Mouse (Mus musculus) intestine, embryonic 14.5 days (tissue): Measurements from ENCODE around the gene Plekhm3. TPM values are rescaled to one million over a fixed set of nuclear protein-coding genes. Genes with fewer than 3 reads are reported as not detected.
A peak's percentile ranks its signal among the peaks of the same experiment; 100 is the strongest.

Source experiments
- ATAC-seq: fragments of 200-750 bp; cut with Nextera tagmentation; replicated peaks from 2 replicates; pipeline ENCODE4 v1.8.0; 2017; ENCODE audit warnings: low read depth, moderate number of reproducible peaks, moderate TSS enrichment, moderate library complexity; ENCODE audit not compliant: low FRiP score, low TSS enrichment
- DNase-seq: peaks from one replicate; pipeline ENCODE4 v3.0.0-alpha.2; 2018; ENCODE audit warnings: low spot score
- H3K27ac ChIP-seq: fragments of 300-500 bp; sonication (generic); 2 replicates; pipeline ENCODE4 v1.5.1; 2014; ENCODE audit warnings: low read depth, mild to moderate bottlenecking, control low read depth
- H3K27me3 ChIP-seq: fragments of 300-500 bp; sonication (generic); replicated peaks from 2 replicates; pipeline ENCODE4 v1.6.1; 2014; ENCODE audit warnings: low read length, control low read depth; ENCODE audit not compliant: control insufficient read depth, insufficient read depth
- H3K36me3 ChIP-seq: fragments of 300-500 bp; sonication (generic); 2 replicates; pipeline ENCODE4 v1.6.1; 2014; ENCODE audit warnings: low read length, control low read depth; ENCODE audit not compliant: control insufficient read depth, insufficient read depth
- H3K4me1 ChIP-seq: fragments of 300-500 bp; sonication (generic); replicated peaks from 2 replicates; pipeline ENCODE4 v1.6.1; 2014; ENCODE audit warnings: low read length, control low read depth, mixed read lengths; ENCODE audit not compliant: control insufficient read depth, insufficient read depth
- H3K4me2 ChIP-seq: fragments of 300-500 bp; sonication (generic); 2 replicates; pipeline ENCODE4 v1.6.1; 2014; ENCODE audit warnings: low read length
- H3K4me3 ChIP-seq: fragments of 300-500 bp; sonication (generic); 2 replicates; pipeline ENCODE4 v1.5.1; 2014; ENCODE audit warnings: low read depth, low read length, control low read depth, mixed read lengths
- H3K9ac ChIP-seq: fragments of 300-500 bp; sonication (generic); 2 replicates; pipeline ENCODE4 v1.6.1; 2014; ENCODE audit warnings: mild to moderate bottlenecking, low read length
- H3K9me3 ChIP-seq: fragments of 300-500 bp; sonication (generic); 2 replicates; pipeline ENCODE4 v1.6.1; 2016; ENCODE audit warnings: low read length, control low read depth; ENCODE audit not compliant: control insufficient read depth
- WGBS: fragments of 180-500 bp; shearing (Covaris S2); extraction: QIAGEN DNeasy Blood & Tissue Kit; methylation state at CpG from one replicate; pipeline ENCODE4 v1.1.7; 2014; 5-methylcytosine and 5-hydroxymethylcytosine counted together
- polyA plus RNA-seq: library from polyadenylated mRNA; unstranded; fragments of >200 nt; fragmentation: Nextera tagmentation; extraction: Ambion mirVana; gene quantifications from 2 replicates; pipeline ENCODE4 v1.2.1, GENCODE M21; 2014

Gene Plekhm3
- polyA plus RNA-seq, 1 experiment from 2014 or later: 8.2 TPM

- H3K36me3 ChIP-seq: peaks cover 2% of the 10 kb centered on the region; the same call in 1 of the 2 replicates
Measured at GRCm38 (mm10) chr1:64797621-64798020, 159.0 kb downstream of the Plekhm3 start.

GRCm38 (mm10) chr1:64796867-64797582, 159.6 kb downstream of the Plekhm3 start:
- ATAC-seq (peak; percentile 52; the same call in 1 of the 2 replicates), DNase-seq (no peak)
- Histone ChIP-seq H3K36me3 (peaks cover 2% of the 10 kb centered on the region; the same call in 1 of the 2 replicates), H3K4me2 (no peak overlapping the region), H3K27me3 (no peaks in the 10 kb centered on the region), H3K9me3 (no peaks in the 10 kb centered on the region), H3K4me3 (no peak overlapping the region), H3K4me1 (peaks cover 10% of the 10 kb centered on the region), H3K27ac (no peak overlapping the region), H3K9ac (no peak overlapping the region)
- WGBS: 76% methylated on average over 6 of the region's 6 CpGs

More at GRCm38 (mm10) chr1:64797621-64798020, 159.0 kb downstream of the Plekhm3 start:
- peak; percentile 91 for ATAC-seq
- Histone ChIP-seq H3K9ac (no peak overlapping the region), H3K9me3 (no peaks in the 10 kb centered on the region), H3K4me2 (no peak overlapping the region), H3K4me3 (no peak overlapping the region), H3K27ac (no peak overlapping the region), H3K27me3 (no peaks in the 10 kb centered on the region), H3K4me1 (peaks cover 4% of the 10 kb centered on the region; the same call in 1 of the 2 replicates)
- no peak for DNase-seq
- WGBS: 61% methylated on average over 3 of the region's 3 CpGs

- no peak for DNase-seq
- Histone ChIP-seq H3K9me3 (no peaks in the 10 kb centered on the region), H3K4me3 (no peak overlapping the region), H3K27me3 (no peaks in the 10 kb centered on the region), H3K27ac (no peak overlapping the region), H3K4me2 (no peak overlapping the region), H3K36me3 (peaks cover 2% of the 10 kb centered on the region; the same call in 1 of the 2 replicates), H3K9ac (no peak overlapping the region), H3K4me1 (peaks cover 20% of the 10 kb centered on the region)
- 61% methylated on average over 8 of the region's 8 CpGs for WGBS
- no peak for ATAC-seq
Measured at GRCm38 (mm10) chr1:64795284-64796040, 161.2 kb downstream of the Plekhm3 start.

GRCm38 (mm10) chr1:64794096-64794495, 162.5 kb downstream of the Plekhm3 start:
- no peak overlapping the region for H3K4me3 ChIP-seq
- peaks cover 20% of the 10 kb centered on the region for H3K4me1 ChIP-seq
- no peaks in the 10 kb centered on the region for H3K9me3 ChIP-seq
- no peak overlapping the region for H3K4me2 ChIP-seq
- no peak overlapping the region for H3K9ac ChIP-seq
- H3K27me3 ChIP-seq: no peaks in the 10 kb centered on the region
- DNase-seq (no peak), ATAC-seq (no peak)
- 82% methylated on average over 11 of the region's 11 CpGs for WGBS
- no peak overlapping the region for H3K27ac ChIP-seq
- peaks cover 2% of the 10 kb centered on the region; the same call in 1 of the 2 replicates for H3K36me3 ChIP-seq

GRCm38 (mm10) chr1:64793234-64793530, 163.4 kb downstream of the Plekhm3 start:
- Histone ChIP-seq H3K27ac (no peak overlapping the region), H3K27me3 (no peaks in the 10 kb centered on the region), H3K4me1 (peaks cover 20% of the 10 kb centered on the region), H3K9ac (no peak overlapping the region), H3K4me2 (no peak overlapping the region), H3K9me3 (no peaks in the 10 kb centered on the region), H3K36me3 (peaks cover 2% of the 10 kb centered on the region; the same call in 1 of the 2 replicates), H3K4me3 (no peak overlapping the region)
- no peak for ATAC-seq
- no peak for DNase-seq
- WGBS: 80% methylated on average over 4 of the region's 4 CpGs

GRCm38 (mm10) chr1:64792521-64793233, 163.9 kb downstream of the Plekhm3 start:
- 45% methylated on average over 11 of the region's 11 CpGs for WGBS
- Histone ChIP-seq H3K27me3 (no peaks in the 10 kb centered on the region), H3K36me3 (peaks cover 2% of the 10 kb centered on the region; the same call in 1 of the 2 replicates), H3K4me1 (peaks cover 20% of the 10 kb centered on the region), H3K9me3 (no peaks in the 10 kb centered on the region), H3K9ac (no peak overlapping the region), H3K27ac (0 out of 2 replicates have a peak overlapping the region, but pooled peaks have one; percentile 25), H3K4me2 (no peak overlapping the region), H3K4me3 (no peak overlapping the region)
- ATAC-seq: no peak
- no peak for DNase-seq

- Histone ChIP-seq H3K27me3 (no peaks in the 10 kb centered on the region), H3K9ac (no peak overlapping the region), H3K4me1 (peaks cover 20% of the 10 kb centered on the region), H3K36me3 (peaks cover 2% of the 10 kb centered on the region; the same call in 1 of the 2 replicates), H3K9me3 (no peaks in the 10 kb centered on the region), H3K27ac (peak overlapping the region; percentile 25; the same call in 1 of the 2 replicates), H3K4me2 (no peak overlapping the region), H3K4me3 (no peak overlapping the region)
- no peak for ATAC-seq
- DNase-seq: no peak
- WGBS: 33% methylated on average over 6 of the region's 6 CpGs
Measured at GRCm38 (mm10) chr1:64791826-64792225, 164.8 kb downstream of the Plekhm3 start.
